Mouse (Mus musculus) stomach, embryonic 16.5 days (tissue): ENCODE results near the gene Tnfrsf25. TPM values are rescaled to one million over a fixed set of nuclear protein-coding genes. Genes with fewer than 3 reads are reported as not detected.

Experiments used
- ATAC-seq: fragments of 200-750 bp; cut with Nextera tagmentation; 2 replicates; pipeline ENCODE4 v1.8.0; 2017; ENCODE audit warnings: moderate number of reproducible peaks, moderate TSS enrichment; ENCODE audit not compliant: insufficient read depth, low FRiP score
- H3K27ac ChIP-seq: fragments of 300-500 bp; sonication (generic); 2 replicates; pipeline ENCODE4 v1.5.1; 2014; ENCODE audit warnings: low read length
- H3K27me3 ChIP-seq: fragments of 300-500 bp; sonication (generic); 2 replicates; pipeline ENCODE4 v1.6.1; 2014; ENCODE audit warnings: low read length, control low read depth, mixed read lengths; ENCODE audit not compliant: control insufficient read depth, insufficient read depth
- H3K36me3 ChIP-seq: fragments of 300-500 bp; sonication (generic); 2 replicates; pipeline ENCODE4 v1.6.1; 2014; ENCODE audit warnings: low read length; ENCODE audit not compliant: control insufficient read depth, insufficient read depth
- H3K4me1 ChIP-seq: fragments of 300-500 bp; sonication (generic); 2 replicates; pipeline ENCODE4 v1.6.1; 2014; ENCODE audit warnings: low read length, control low read depth, mixed read lengths; ENCODE audit not compliant: control insufficient read depth, insufficient read depth
- H3K4me2 ChIP-seq: fragments of 300-500 bp; sonication (generic); 2 replicates; pipeline ENCODE4 v1.6.1; 2014; ENCODE audit warnings: low read depth, low read length, mixed read lengths
- H3K4me3 ChIP-seq: fragments of 300-500 bp; sonication (generic); replicated peaks from 2 replicates; pipeline ENCODE4 v1.5.1; 2014; ENCODE audit warnings: mild to moderate bottlenecking, low read length
- H3K9ac ChIP-seq: fragments of 300-500 bp; sonication (generic); 2 replicates; pipeline ENCODE4 v1.6.1; 2014; ENCODE audit warnings: low read length
- H3K9me3 ChIP-seq: fragments of 300-500 bp; sonication (generic); replicated peaks from 2 replicates; pipeline ENCODE4 v1.6.1; 2016; ENCODE audit warnings: low read length, control low read depth; ENCODE audit not compliant: control insufficient read depth
- WGBS: fragments of 180-500 bp; shearing (Covaris S2); extraction: QIAGEN DNeasy Blood & Tissue Kit; methylation state at CpG from one replicate; pipeline ENCODE4 v1.1.7; 2014; 5-methylcytosine and 5-hydroxymethylcytosine counted together
- polyA plus RNA-seq: library from polyadenylated mRNA; unstranded; fragments of >200 nt; fragmentation: Nextera tagmentation; extraction: Ambion mirVana; gene quantifications from 2 replicates; pipeline ENCODE4 v1.2.1, GENCODE M21; 2015

The Tnfrsf25 gene
- polyA plus RNA-seq, 1 experiment from 2014 or later = 2.1 TPM

DNA sequence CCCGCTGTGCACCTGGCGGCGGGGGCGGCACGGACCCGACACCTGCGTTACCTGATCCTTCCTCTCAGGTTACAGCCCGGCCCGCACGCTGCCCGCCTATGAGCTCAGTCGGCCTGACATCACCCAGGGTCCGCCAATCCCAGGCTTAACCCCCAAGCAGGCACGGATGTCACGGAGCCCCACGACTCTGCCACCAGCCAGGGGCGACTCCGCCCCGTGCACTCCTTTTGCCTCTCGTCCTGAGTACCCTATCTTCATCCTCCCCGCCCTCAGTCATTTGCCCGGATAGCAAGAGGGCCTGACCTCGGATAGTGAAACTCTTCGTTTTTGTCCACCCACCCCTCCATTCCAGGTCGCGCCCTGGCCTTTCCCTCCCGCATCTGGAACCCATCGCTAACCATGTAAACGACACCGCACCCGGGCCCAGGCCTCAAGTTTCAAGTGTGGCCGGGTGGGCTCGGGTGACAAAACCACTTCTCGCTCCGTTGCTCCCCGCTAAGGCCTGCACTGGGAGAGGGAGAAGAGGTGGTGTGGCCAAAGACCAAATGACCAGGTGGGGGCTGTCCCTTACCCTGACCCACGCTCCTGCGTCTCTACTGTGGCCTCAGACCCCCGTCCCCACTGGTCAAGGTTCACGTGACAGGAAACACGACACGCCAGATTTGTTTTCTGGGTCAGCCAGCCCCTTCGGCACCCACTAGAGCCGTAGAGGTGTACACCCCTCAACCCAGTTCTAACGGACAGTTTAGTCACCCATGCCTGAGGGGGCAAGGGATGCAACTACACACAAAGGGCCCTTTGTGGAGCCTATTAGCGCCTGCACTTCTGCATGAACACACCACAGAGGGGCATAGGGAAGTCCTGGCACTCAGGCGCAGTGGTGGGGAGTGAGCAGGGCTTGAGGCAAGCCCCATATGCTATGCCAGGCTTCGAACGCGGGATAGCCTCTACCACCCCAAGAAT is 16.4 kb downstream of the Tnfrsf25 start:
- Histone ChIP-seq H3K4me1 (peaks cover 26% of the 10 kb centered on the region), H3K27ac (no peak overlapping the region), H3K36me3 (no peaks in the 10 kb centered on the region), H3K9me3 (no peaks in the 10 kb centered on the region), H3K4me3 (peak overlapping the region; percentile 43), H3K4me2 (peak overlapping the region; percentile 63), H3K27me3 (peaks cover 70% of the 10 kb centered on the region), H3K9ac (peak overlapping the region; percentile 70; the same call in 1 of the 2 replicates)
- ATAC-seq = peak; percentile 30; the same call in 1 of the 2 replicates
- 7% methylated on average over 50 of the region's 50 CpGs for WGBS

DNA sequence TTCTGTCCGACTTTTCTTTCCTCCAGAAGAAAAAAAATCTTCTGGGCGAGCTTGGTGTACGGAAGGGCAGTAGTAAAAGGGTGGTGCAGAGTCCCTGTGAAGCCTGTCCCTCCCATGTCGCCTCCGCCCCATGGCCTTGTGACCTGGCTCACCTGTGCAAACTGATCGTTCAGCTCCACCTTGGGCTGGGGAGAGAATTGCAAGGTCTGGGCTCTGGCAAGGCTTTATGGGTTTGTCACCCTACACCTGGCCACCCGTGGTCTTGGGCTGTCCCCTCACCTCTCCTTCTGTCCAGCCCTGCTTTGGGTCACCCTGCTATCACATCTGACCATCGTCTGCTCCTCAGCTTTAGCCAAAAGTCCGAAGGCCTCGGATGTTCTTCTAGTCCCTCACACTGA is 17.0 kb downstream of the Tnfrsf25 start:
- H3K4me1 ChIP-seq = peaks cover 26% of the 10 kb centered on the region
- H3K4me3 ChIP-seq = no peak overlapping the region
- H3K36me3 ChIP-seq = no peaks in the 10 kb centered on the region
- whole genome bisulfite sequencing = 29% methylated on average over 10 of the region's 10 CpGs
- no peaks in the 10 kb centered on the region for H3K9me3 ChIP-seq
- no peak overlapping the region for H3K27ac ChIP-seq
- H3K9ac ChIP-seq = no peak overlapping the region
- no peak overlapping the region for H3K4me2 ChIP-seq
- ATAC-seq = no peak
- H3K27me3 ChIP-seq = peaks cover 63% of the 10 kb centered on the region

DNA sequence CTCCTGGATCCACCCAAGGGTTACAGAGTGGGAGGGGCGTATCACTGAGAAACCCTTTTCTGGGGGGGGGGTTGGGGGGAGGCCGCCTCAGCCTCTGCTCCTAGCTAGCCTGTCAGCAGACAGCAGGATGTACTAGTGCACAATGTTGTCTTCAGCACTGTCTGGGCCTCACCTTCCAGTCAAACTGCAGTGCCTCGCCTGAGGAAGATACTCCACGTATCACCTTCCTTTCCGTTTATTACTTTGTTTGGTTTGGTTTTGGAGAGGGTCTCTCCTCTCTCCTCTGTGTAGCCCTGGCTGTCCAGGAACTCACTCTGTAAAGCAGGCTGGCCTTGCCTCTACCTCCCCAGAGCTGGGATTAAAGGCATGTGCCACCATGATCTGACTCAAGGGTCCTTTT is 17.5 kb downstream of the Tnfrsf25 start:
- Histone ChIP-seq H3K36me3 (no peaks in the 10 kb centered on the region), H3K4me2 (no peak overlapping the region), H3K27ac (no peak overlapping the region), H3K9me3 (no peaks in the 10 kb centered on the region), H3K4me1 (peaks cover 28% of the 10 kb centered on the region), H3K9ac (no peak overlapping the region), H3K4me3 (no peak overlapping the region), H3K27me3 (peaks cover 59% of the 10 kb centered on the region)
- no peak for ATAC-seq
- WGBS = 53% methylated on average over 5 of the region's 5 CpGs

DNA sequence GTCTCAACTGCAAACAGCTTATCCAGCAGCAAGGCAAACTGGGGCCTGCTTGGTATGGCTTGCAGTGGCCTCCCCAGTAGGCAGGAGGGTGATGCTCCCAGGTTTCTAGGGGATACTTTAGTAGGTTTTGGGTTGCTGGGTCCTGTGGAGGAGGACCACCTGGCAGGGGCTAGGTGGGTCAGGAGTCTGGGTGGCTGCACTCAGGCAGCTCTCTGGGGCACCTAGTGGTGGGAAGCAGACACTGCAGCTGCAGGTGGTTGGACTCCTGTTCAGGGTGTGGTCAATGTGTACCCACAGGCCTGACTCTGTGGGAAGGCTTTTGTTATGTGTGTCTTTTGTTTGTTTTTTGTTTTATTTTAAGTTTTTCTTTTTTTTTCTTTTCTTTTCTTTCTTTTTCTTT is 18.8 kb downstream of the Tnfrsf25 start:
- H3K4me1 ChIP-seq = peaks cover 30% of the 10 kb centered on the region
- no peaks in the 10 kb centered on the region for H3K36me3 ChIP-seq
- no peak overlapping the region for H3K4me2 ChIP-seq
- no peaks in the 10 kb centered on the region for H3K9me3 ChIP-seq
- no peak overlapping the region for H3K9ac ChIP-seq
- no peak for ATAC-seq
- H3K27me3 ChIP-seq = peaks cover 46% of the 10 kb centered on the region
- H3K27ac ChIP-seq = no peak overlapping the region
- no peak overlapping the region for H3K4me3 ChIP-seq

DNA sequence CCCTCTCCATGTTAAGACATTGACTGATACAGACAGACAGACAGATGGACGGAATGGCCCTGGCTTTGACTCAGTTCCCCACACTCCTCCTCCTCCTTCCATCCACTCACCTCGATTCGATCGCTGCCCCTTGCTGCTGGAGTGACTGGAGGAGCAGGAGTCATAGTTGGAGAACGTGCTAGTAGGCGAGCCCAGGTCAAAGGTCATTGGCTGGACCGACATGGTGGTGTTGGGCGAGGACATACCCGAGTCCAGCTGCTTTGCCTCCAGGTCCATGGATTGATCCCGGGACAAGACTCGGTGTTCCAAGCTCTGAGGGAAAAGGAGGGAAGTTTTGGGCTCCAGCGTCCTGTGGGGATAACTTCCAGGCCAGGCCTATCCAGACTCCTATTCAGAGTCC is 19.6 kb downstream of the Tnfrsf25 start:
- Histone ChIP-seq H3K27me3 (peaks cover 38% of the 10 kb centered on the region), H3K36me3 (no peaks in the 10 kb centered on the region)
- ATAC-seq = no peak

DNA sequence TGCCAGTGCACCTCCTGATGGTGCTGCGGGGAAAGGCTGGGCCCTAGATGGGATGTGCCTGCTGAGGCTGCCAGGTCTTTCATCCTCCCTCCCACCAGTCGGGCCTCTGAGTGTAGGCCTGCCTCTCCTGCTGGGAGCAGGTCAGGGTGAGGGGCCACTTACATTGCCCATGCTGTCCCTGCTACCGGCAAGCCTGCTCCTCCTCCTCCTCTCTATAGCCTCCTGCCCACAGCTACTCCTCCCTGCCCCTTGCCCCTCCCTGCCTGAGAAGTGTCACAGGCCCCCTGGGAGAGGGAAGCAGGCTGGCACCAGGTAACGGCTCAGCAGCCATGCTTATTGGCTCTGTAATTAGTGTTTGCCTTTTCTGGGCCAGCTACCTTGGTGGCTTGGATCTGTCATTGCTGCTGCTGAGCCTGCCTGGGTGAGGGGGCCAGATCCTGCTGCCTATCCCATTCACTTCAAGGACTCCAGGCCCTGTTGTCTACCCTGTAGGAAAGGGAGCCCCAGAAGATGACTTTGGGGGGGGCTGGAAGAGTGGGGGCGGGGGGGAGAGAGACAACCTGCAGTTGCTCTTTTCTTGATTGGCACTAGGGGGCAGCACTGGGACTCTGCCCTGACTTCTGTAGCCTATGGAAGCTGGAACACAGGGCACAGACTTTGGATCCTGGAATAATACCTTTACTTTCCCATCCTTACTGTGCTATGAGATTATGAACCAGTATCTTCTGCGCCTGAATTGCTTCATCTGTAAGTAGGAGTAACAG is 20.6 kb downstream of the Tnfrsf25 start:
- H3K27ac ChIP-seq = no peak overlapping the region
- H3K4me2 ChIP-seq = no peak overlapping the region
- H3K27me3 ChIP-seq = peaks cover 28% of the 10 kb centered on the region
- H3K36me3 ChIP-seq = no peaks in the 10 kb centered on the region
- no peaks in the 10 kb centered on the region for H3K9me3 ChIP-seq
- no peak overlapping the region for H3K9ac ChIP-seq
- peaks cover 22% of the 10 kb centered on the region for H3K4me1 ChIP-seq
- WGBS = 44% methylated on average over 6 of the region's 6 CpGs
- no peak for ATAC-seq
- H3K4me3 ChIP-seq = no peak overlapping the region

More for the DNA sequence above, 19.6 kb downstream of the Tnfrsf25 start:
- Histone ChIP-seq H3K4me1 (peaks cover 28% of the 10 kb centered on the region), H3K4me3 (no peak overlapping the region), H3K27ac (no peak overlapping the region), H3K9me3 (no peaks in the 10 kb centered on the region), H3K4me2 (no peak overlapping the region), H3K9ac (no peak overlapping the region)
- 76% methylated on average over 12 of the region's 12 CpGs for WGBS

DNA sequence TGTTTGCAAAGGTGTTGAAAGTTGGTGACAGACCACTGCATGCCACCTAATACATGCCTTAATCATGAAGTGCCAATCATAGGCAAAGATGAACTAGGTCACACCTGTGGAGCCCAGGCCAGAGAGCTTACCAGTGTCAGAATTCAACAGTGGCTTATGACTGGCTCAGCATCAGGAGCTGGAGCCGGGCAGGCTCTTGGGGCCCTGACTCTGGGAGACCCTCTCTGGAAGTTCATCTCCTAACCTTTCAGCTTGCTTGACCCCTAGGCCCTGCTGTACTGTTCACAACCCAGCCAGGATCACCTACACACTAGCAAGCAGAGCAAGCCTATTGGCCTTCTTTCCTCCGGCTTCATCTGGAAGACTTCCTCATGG is 21.1 kb downstream of the Tnfrsf25 start:
- Histone ChIP-seq H3K4me2 (no peak overlapping the region), H3K27me3 (peaks cover 23% of the 10 kb centered on the region), H3K4me1 (peaks cover 17% of the 10 kb centered on the region), H3K27ac (no peak overlapping the region), H3K9ac (no peak overlapping the region), H3K4me3 (no peak overlapping the region), H3K36me3 (no peaks in the 10 kb centered on the region), H3K9me3 (no peaks in the 10 kb centered on the region)
- WGBS = 98% methylated on average over 2 of the region's 2 CpGs
- no peak for ATAC-seq

DNA sequence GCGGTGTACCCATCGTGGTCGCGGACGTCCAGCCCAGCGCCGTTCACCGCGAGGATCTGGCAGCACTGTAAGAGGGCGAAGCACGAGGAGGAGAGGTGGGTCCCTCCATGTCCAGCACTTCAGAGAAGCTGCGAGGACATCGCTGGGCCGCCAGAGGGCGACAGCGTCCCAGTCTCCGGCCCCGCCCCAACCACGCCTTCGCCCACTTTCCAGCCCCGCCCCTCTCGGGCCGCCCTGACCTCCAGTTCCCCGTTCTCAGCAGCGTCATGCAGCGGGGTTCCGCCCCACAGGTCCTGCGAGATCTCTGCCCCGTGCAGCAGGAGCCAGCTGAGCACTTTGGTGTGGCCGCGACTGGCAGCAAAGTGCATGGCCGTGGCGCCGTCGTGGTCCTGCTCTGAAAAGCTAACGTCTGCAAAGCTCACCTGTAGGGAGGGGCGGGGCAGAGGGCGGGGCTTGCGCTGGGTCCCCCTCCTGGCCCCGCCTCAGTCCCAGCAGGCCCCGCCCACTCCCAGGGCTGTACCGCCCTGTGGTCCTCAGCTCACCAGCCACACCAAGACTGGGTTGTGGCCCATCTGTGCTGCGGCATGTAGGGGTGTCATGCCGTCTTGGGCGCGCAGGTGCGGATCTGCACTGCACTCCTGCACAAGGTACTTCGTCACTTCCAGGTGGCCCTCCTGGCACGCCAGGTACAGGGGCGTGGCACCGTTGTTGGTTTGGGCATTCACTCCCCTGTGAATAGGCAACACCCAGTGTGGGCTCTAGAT is 22.9 kb downstream of the Tnfrsf25 start:
- H3K4me2 ChIP-seq = peak overlapping the region; percentile 81
- 2% methylated on average over 51 of the region's 51 CpGs for WGBS
- peaks cover 8% of the 10 kb centered on the region; the same call in 1 of the 2 replicates for H3K4me1 ChIP-seq
- H3K36me3 ChIP-seq = no peaks in the 10 kb centered on the region
- ATAC-seq = peak; percentile 88
- peak overlapping the region; percentile 55 for H3K9ac ChIP-seq
- 0 out of 2 replicates have a peak overlapping the region, but pooled peaks have one; percentile 9 for H3K27ac ChIP-seq
- peaks cover 4% of the 10 kb centered on the region for H3K27me3 ChIP-seq
- H3K4me3 ChIP-seq = peak overlapping the region; percentile 59
- H3K9me3 ChIP-seq = no peaks in the 10 kb centered on the region
